Mouse (Mus musculus) hindbrain, embryonic 10.5 days (tissue): ENCODE measurements at regions not wholly inside any gene's neighbourhood (a gene's known extent, or its start where the extent isn't known, plus 50 kb on each side); places are given as distances from the start of the nearest gene placed in this dataset.

Source experiments
- DNase-seq: peaks from one replicate; pipeline ENCODE4 v3.0.0-alpha.2; 2017; ENCODE audit warnings: low spot score
- H3K27ac ChIP-seq: fragments of 300-500 bp; sonication (generic); 2 replicates; pipeline ENCODE4 v1.5.1; 2016; ENCODE audit warnings: mild to moderate bottlenecking, moderate library complexity
- H3K27me3 ChIP-seq: fragments of 300-500 bp; sonication (generic); 2 replicates; pipeline ENCODE4 v1.6.1; 2016; ENCODE audit warnings: mild to moderate bottlenecking; ENCODE audit not compliant: poor library complexity, insufficient read depth, severe bottlenecking
- H3K36me3 ChIP-seq: fragments of 300-500 bp; sonication (generic); 2 replicates; pipeline ENCODE4 v1.6.1; 2016; ENCODE audit warnings: mild to moderate bottlenecking, moderate library complexity
- H3K4me1 ChIP-seq: fragments of 300-500 bp; sonication (generic); replicated peaks from 2 replicates; pipeline ENCODE4 v1.6.1; 2016; ENCODE audit warnings: mild to moderate bottlenecking
- H3K4me3 ChIP-seq: fragments of 300-500 bp; sonication (generic); 2 replicates; pipeline ENCODE4 v1.5.1; 2016; ENCODE audit warnings: mild to moderate bottlenecking, moderate library complexity
- H3K9me3 ChIP-seq: fragments of 300-500 bp; sonication (generic); 2 replicates; pipeline ENCODE4 v1.6.1; 2016; ENCODE audit warnings: mild to moderate bottlenecking, moderate library complexity
- WGBS: fragments of 180-500 bp; shearing (Covaris S2); methylation state at CpG from one replicate; pipeline ENCODE4 v1.1.7; 2016; 5-methylcytosine and 5-hydroxymethylcytosine counted together

GRCm38 (mm10) chr10:6686081-6686474 lies 72.2 kb upstream of the Oprm1 start:
- WGBS = 84% methylated on average over 1 of the region's 1 CpGs

More at GRCm38 (mm10) chr10:6686081-6686474, 72.2 kb upstream of the Oprm1 start:
- H3K4me1 ChIP-seq = no peaks in the 10 kb centered on the region
- no peak for DNase-seq
- H3K27ac ChIP-seq = no peak overlapping the region
- H3K9me3 ChIP-seq = no peaks in the 10 kb centered on the region
- H3K36me3 ChIP-seq = no peaks in the 10 kb centered on the region
- no peaks in the 10 kb centered on the region for H3K27me3 ChIP-seq
- no peak overlapping the region for H3K4me3 ChIP-seq
